Mouse (Mus musculus) forebrain, embryonic 15.5 days (tissue): ENCODE measurements around the gene Dnmt3a. TPM values are rescaled to one million over a fixed set of nuclear protein-coding genes. Genes with fewer than 3 reads are reported as not detected.

Source experiments
- ATAC-seq: fragments of 200-750 bp; cut with Nextera tagmentation; replicated peaks from 2 replicates; pipeline ENCODE4 v1.8.0; 2017; ENCODE audit warnings: mild to moderate bottlenecking, moderate TSS enrichment, moderate library complexity
- H3K27ac ChIP-seq: fragments of 300-500 bp; sonication (generic); replicated peaks from 2 replicates; pipeline ENCODE4 v1.5.1; 2015; ENCODE audit warnings: mild to moderate bottlenecking, inconsistent platforms
- H3K27me3 ChIP-seq: fragments of 300-500 bp; sonication (generic); 2 replicates; pipeline ENCODE4 v1.6.1; 2015; ENCODE audit warnings: inconsistent platforms
- H3K36me3 ChIP-seq: fragments of 300-500 bp; sonication (generic); 2 replicates; pipeline ENCODE4 v1.6.1; 2015; ENCODE audit warnings: mild to moderate bottlenecking, inconsistent platforms
- H3K4me1 ChIP-seq: fragments of 300-500 bp; sonication (generic); 2 replicates; pipeline ENCODE4 v1.6.1; 2015; ENCODE audit warnings: inconsistent platforms
- H3K4me2 ChIP-seq: fragments of 300-500 bp; sonication (generic); replicated peaks from 2 replicates; pipeline ENCODE4 v1.6.1; 2015; ENCODE audit warnings: mild to moderate bottlenecking, inconsistent platforms
- H3K4me3 ChIP-seq: fragments of 300-500 bp; sonication (generic); 2 replicates; pipeline ENCODE4 v1.5.1; 2015; ENCODE audit warnings: mild to moderate bottlenecking, inconsistent platforms
- H3K9ac ChIP-seq: fragments of 300-500 bp; sonication (generic); replicated peaks from 2 replicates; pipeline ENCODE4 v1.6.1; 2015; ENCODE audit warnings: mild to moderate bottlenecking, inconsistent platforms
- H3K9me3 ChIP-seq: fragments of 300-500 bp; sonication (generic); 2 replicates; pipeline ENCODE4 v1.6.1; 2016; ENCODE audit warnings: inconsistent platforms
- WGBS: fragments of 180-500 bp; shearing (Covaris S2); methylation state at CpG from one replicate; pipeline ENCODE4 v1.1.7; 2015; ENCODE audit warnings: mixed read lengths; 5-methylcytosine and 5-hydroxymethylcytosine counted together
- polyA plus RNA-seq: library from polyadenylated mRNA; unstranded; fragments of >200 nt; fragmentation: Nextera tagmentation; extraction: Ambion mirVana; gene quantifications from 2 replicates; pipeline ENCODE4 v1.2.1, GENCODE M21; 2015

Dnmt3a gene
- polyA plus RNA-seq, 1 experiment from 2014 or later, result 95.4 TPM

DNA sequence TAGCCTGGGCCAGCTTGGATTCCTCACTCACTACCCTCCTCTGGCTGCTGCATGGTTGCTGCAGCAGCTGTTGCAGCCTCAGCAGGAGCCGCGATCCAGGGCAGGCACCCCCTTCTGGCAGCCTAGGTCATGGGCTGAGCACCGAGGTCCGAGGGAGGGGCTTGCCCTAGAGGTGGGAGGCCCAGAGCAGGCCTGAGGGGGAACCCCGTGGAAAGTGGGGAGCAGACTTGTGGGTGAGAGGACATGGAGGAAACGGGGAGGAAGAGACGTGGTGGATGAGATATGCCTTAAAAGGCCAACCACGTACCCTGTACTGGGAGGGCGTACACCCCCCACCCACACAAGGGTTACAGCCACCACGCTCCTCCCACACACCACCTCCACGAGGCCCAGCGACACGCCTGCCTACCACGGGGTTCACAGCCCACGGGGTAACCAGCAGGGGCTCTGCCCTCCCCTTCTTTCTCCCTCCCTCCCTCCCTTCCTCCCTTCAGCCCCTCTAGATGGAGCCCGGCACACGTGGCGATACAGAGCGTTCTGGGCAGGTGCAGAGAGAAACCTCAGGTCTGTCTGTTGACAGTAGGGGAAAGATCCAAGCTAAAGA lies 65.2 kb downstream of the Dnmt3a start:
- 11% methylated on average over 19 of the region's 19 CpGs for WGBS
- Histone ChIP-seq H3K4me2 (no peak overlapping the region; the same call in 1 of the 2 replicates), H3K4me1 (peaks cover 27% of the 10 kb centered on the region), H3K27me3 (no peaks in the 10 kb centered on the region), H3K36me3 (no peaks in the 10 kb centered on the region; the same call in 1 of the 2 replicates), H3K9me3 (no peaks in the 10 kb centered on the region), H3K27ac (peak overlapping the region; percentile 29; the same call in 1 of the 2 replicates), H3K9ac (no peak overlapping the region), H3K4me3 (no peak overlapping the region)
- peak; percentile 44 for ATAC-seq

DNA sequence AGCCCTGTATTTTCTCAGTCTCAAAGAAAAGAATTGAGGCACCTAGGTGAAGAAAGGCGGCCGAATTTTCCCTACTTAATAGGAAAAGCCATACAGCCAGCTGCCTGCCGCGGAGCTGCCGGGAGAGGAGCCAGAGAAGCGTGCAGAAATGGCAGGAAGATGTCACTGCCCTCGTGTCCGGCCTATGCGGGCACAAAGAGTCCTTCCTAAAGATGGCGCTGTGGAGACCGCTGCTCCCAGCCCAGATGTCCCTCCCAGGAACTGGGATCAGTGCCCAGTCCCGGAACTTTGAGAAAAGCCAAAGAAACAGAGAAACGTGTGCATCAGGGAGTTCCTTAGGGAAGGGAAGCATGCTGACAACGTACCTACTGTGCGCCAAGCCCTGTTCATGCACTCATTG lies 65.8 kb downstream of the Dnmt3a start:
- peak; percentile 16; the same call in 1 of the 2 replicates for ATAC-seq
- Histone ChIP-seq H3K27ac (peak overlapping the region; percentile 31; the same call in 1 of the 2 replicates), H3K9ac (no peak overlapping the region)

DNA sequence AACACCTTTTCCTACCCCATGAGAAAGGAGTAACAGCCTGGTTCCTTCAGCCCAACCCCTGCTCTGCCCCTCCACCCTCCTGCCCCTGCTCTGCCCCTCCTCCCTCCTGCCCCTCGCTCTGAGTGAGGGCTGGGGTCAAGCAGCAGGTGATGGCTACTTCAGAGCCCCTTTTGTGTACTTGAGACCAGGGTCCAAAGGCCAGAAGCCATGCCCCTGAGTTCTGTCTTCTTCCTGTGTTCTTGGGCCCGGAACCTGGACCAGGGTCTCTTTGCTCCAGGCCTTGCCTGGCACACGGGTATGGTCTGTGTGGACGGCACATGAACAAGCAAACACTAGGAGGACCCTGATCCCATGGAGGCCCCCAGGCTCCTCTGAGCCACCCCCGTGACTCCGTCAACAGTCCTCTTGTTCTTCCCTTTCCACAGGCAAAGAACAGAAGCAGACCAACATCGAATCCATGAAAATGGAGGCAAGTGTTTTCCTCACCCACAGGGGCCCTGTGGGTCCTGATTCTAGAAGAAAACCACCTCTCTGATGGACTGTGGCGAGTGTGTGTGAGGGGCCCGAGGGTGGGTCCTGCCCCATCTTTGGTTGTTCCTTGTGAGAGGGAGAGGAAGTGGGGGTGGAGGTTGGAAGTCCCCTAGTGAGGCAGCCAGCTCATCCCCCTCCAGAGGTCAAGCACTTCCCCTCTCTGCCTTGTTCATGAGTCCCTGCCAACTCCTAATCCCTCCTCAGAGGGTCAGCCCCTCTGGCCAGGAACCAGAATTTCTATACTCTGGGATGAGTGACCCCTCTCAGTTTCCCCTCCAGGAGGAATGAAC lies 66.8 kb downstream of the Dnmt3a start:
- no peak for ATAC-seq
- H3K9ac ChIP-seq, result no peak overlapping the region
- H3K27ac ChIP-seq, result no peak overlapping the region

More for the DNA sequence above, 65.8 kb downstream of the Dnmt3a start:
- no peaks in the 10 kb centered on the region for H3K9me3 ChIP-seq
- H3K4me2 ChIP-seq, result peak overlapping the region; percentile 11; the same call in 1 of the 2 replicates
- H3K27me3 ChIP-seq, result no peaks in the 10 kb centered on the region
- peaks cover 21% of the 10 kb centered on the region for H3K4me1 ChIP-seq
- no peak overlapping the region for H3K4me3 ChIP-seq
- no peaks in the 10 kb centered on the region; the same call in 1 of the 2 replicates for H3K36me3 ChIP-seq
- WGBS, result 19% methylated on average over 15 of the region's 15 CpGs

DNA sequence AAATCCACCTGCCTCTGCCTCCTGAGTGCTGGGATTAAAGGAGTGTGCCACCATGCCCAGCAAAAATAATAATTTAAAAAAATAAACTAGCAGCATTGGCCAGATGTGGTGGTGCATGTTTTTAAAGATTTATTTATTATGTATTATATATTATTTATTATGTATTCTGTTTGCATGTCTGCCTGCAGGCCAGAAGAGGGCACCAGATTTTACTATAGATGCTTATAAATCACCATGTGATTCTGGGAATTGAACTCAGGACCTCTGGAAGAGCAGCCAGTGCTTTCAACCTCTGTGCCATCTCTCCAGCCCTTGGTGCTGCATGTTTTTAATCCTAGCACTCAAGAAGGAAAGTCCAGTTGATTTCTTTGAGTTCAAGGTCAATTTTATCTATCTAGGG lies 69.7 kb downstream of the Dnmt3a start:
- Histone ChIP-seq H3K9ac (no peak overlapping the region), H3K9me3 (no peaks in the 10 kb centered on the region), H3K4me1 (peaks cover 13% of the 10 kb centered on the region), H3K36me3 (no peaks in the 10 kb centered on the region; the same call in 1 of the 2 replicates), H3K4me2 (no peak overlapping the region), H3K27me3 (no peaks in the 10 kb centered on the region), H3K4me3 (no peak overlapping the region), H3K27ac (no peak overlapping the region)
- ATAC-seq, result no peak

More for the DNA sequence above, 66.8 kb downstream of the Dnmt3a start:
- H3K27me3 ChIP-seq, result no peaks in the 10 kb centered on the region
- H3K36me3 ChIP-seq, result no peaks in the 10 kb centered on the region; the same call in 1 of the 2 replicates
- H3K9me3 ChIP-seq, result no peaks in the 10 kb centered on the region
- H3K4me1 ChIP-seq, result peaks cover 18% of the 10 kb centered on the region
- 74% methylated on average over 9 of the region's 9 CpGs for WGBS
- no peak overlapping the region for H3K4me3 ChIP-seq
- H3K4me2 ChIP-seq, result no peak overlapping the region

DNA sequence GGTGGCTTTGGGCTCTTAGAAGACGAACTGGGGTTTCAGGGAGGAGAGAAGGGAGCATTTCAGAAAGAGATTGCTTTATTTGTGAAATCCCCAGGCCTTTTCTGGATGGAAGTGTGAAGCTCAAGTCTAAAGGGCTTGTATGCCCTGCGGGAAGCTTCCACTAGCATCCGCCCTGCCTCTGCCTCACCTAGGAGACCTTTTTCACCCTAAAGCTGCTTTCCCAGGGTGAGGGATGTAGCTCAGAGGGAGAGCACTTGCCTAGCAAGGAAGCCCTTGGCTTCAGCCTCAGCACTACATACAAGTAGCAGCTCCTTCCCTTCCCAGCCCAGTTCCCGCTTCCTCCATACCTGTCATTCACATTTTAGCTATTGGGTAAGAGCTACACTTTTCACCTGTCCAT lies 71.6 kb downstream of the Dnmt3a start:
- no peaks in the 10 kb centered on the region for H3K27me3 ChIP-seq
- no peak overlapping the region for H3K27ac ChIP-seq
- no peak overlapping the region for H3K9ac ChIP-seq
- no peaks in the 10 kb centered on the region for H3K9me3 ChIP-seq
- ATAC-seq, result no peak
- no peak overlapping the region for H3K4me2 ChIP-seq
- no peaks in the 10 kb centered on the region; the same call in 1 of the 2 replicates for H3K36me3 ChIP-seq
- no peaks in the 10 kb centered on the region for H3K4me1 ChIP-seq
- no peak overlapping the region for H3K4me3 ChIP-seq
- WGBS, result 88% methylated on average over 4 of the region's 4 CpGs

DNA sequence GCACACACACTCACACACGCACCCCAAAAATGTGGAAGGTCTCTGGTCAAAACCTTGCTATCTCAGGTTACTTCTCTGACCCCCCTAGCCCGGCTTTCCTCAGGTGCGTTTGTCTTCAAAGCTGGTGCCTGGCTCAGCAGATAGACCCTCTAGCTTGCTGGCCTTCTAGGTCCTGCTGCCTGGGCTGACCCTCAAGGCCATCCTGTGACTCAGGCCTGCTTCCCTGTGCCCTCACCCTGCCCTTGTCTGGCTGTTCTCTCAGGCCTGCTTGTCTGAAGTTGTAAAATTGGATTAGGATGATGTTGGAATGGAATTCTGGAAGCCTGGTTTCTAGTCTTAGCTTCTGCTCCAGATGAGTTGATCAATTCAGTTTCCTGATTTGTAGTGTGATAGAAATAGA lies 75.7 kb downstream of the Dnmt3a start:
- Histone ChIP-seq H3K4me2 (no peak overlapping the region), H3K9ac (no peak overlapping the region), H3K4me3 (no peak overlapping the region), H3K27ac (no peak overlapping the region), H3K4me1 (peaks cover 19% of the 10 kb centered on the region), H3K27me3 (no peaks in the 10 kb centered on the region), H3K9me3 (no peaks in the 10 kb centered on the region), H3K36me3 (no peaks in the 10 kb centered on the region)
- no peak for ATAC-seq
- 90% methylated on average over 3 of the region's 3 CpGs for WGBS

DNA sequence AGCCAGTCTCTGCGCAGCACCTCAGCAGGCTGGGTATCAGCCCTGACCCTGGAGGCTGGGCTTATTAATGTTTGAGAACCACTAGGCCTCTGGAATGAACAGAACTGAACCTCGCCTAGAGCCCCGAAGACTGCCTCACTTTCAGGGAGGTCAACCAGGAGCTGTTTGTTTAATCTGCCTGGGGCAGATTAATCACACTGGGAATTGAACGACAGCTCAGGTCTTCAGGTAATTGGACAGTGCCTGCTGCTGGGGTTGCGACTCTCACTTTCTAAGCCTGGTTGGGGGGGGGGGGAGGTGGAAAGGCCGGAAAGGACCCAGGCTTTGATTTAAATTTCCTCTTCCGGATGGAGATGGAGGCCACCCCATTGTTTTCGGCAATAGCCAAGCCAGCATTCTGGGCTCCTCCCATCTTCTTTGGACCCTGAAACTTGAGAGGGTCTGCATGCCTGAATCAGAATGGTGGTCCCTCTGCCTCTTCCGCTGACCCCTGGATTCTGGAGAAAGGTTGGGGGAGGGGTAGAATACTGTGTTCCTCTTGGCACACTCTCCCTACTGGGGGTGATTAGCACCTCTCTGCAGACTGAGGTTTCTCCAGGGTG lies 79.2 kb downstream of the Dnmt3a start:
- Histone ChIP-seq H3K27me3 (no peaks in the 10 kb centered on the region), H3K9ac (no peak overlapping the region), H3K4me1 (peaks cover 54% of the 10 kb centered on the region), H3K36me3 (no peaks in the 10 kb centered on the region), H3K4me2 (no peak overlapping the region), H3K27ac (no peak overlapping the region), H3K4me3 (no peak overlapping the region), H3K9me3 (no peaks in the 10 kb centered on the region)
- ATAC-seq, result no peak
- WGBS, result 16% methylated on average over 9 of the region's 9 CpGs

DNA sequence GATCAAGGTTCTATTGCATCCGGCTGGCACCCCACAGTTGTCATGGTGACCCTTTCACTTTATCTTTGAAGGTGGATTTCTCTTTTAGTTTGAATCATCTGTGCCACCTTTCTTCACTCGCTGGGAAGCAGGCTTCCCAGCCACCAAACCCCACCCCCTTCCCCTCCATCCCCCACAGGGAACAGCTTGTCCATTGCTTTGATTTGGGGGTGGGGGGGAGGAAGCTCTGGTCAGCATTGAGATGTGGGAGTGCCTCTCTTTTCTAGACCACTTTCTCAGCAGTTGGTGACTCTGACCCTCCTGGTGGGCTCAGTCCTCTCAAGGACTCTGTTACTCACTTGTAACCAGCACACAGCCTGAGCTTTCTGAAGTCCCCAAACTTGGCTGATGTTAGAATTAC lies 80.8 kb downstream of the Dnmt3a start:
- H3K4me1 ChIP-seq, result peaks cover 67% of the 10 kb centered on the region
- no peak overlapping the region for H3K4me3 ChIP-seq
- no peaks in the 10 kb centered on the region for H3K36me3 ChIP-seq
- no peaks in the 10 kb centered on the region for H3K27me3 ChIP-seq
- H3K9me3 ChIP-seq, result no peaks in the 10 kb centered on the region
- no peak overlapping the region for H3K4me2 ChIP-seq
- no peak for ATAC-seq
- WGBS, result 42% methylated on average over 2 of the region's 2 CpGs
- H3K9ac ChIP-seq, result no peak overlapping the region
- H3K27ac ChIP-seq, result peak overlapping the region; percentile 92

DNA sequence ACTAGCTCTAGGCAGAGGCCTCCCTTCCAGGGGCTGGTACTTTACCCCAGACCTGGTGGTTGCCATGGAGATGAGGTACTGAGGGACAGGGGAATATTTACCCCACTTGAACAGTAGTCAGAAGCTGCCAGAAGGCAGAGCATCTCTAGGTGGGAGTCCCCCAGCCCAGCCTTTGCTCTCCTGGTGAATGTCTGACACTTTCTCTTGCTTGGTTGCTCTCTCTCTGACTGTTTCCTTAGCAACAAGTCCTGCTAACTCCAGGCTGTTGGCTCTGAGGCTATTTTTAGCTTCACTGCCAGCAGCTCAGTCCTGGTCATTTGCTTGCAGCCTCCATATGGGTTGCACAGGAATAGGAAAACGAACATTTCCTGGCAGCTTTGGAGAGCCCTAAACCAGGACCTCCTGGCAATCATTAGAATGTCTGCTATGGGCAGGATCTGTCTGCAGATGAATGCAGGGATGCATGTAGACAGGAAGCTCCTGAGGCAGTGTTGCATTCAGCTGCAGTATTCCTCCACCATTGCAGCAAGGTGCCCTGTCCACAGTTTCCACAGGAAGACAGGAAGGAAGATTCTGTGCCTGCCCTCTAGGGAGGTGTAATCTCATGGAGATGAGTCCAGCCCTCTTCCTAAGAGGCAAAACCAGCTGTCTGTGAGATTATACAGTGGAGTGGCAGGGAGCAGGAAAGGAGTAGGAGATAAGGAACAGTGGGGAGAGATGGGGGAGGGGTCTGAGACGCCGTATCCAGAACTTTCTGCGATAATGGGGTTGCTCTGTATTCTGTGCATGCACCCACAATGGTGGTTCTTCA lies 81.9 kb downstream of the Dnmt3a start:
- no peak overlapping the region for H3K9ac ChIP-seq
- H3K36me3 ChIP-seq, result no peaks in the 10 kb centered on the region

DNA sequence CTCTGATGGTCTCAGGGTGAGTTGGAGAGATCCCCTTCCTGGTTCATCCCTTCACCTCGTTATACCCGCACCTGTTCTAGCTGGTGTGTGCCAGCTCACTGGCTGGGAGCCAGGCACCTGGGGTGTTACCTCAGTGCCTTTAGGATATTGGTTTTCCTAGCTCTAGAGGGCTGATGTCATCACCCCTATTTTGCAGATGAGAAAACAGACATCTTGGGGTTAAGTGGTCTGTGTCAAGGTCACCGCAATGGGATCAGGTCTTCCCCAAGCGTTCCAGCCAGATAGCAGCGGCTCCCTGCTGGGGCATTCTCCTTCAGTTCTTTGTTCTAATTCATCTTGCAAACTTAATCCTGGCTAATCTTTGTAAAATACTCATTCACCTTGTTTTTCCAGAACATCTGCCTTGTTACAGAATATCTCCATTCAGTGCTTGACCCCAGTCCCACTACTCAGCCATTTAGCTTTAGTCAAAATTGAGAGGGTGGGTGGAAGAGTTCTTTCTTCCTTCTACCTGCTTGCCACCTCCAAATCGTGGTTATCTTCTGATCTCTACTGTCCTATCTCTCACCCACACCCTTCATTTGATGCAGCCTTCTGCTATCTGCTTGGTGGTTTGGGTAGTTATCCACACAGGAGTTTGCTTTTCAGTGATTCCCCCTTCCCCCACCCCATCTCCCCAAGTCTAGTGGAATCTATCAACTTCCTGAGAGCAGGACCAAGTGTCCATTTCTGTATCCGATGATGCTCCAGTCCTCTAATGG lies 84.2 kb downstream of the Dnmt3a start:
- H3K9me3 ChIP-seq, result no peaks in the 10 kb centered on the region
- H3K36me3 ChIP-seq, result no peaks in the 10 kb centered on the region
- no peak for ATAC-seq
- H3K9ac ChIP-seq, result no peak overlapping the region
- no peak overlapping the region for H3K4me2 ChIP-seq
- 20% methylated on average over 7 of the region's 7 CpGs for WGBS
- no peaks in the 10 kb centered on the region for H3K27me3 ChIP-seq
- H3K4me1 ChIP-seq, result peaks cover 90% of the 10 kb centered on the region
- no peak overlapping the region for H3K4me3 ChIP-seq
- peak overlapping the region; percentile 92 for H3K27ac ChIP-seq

More for the DNA sequence above, 81.9 kb downstream of the Dnmt3a start:
- WGBS, result 32% methylated on average over 4 of the region's 4 CpGs
- Histone ChIP-seq H3K27me3 (no peaks in the 10 kb centered on the region), H3K4me3 (no peak overlapping the region), H3K27ac (peak overlapping the region; percentile 92), H3K4me2 (0 out of 2 replicates have a peak overlapping the region, but pooled peaks have one; percentile 4), H3K4me1 (peaks cover 78% of the 10 kb centered on the region), H3K9me3 (no peaks in the 10 kb centered on the region)
- peak; percentile 72 for ATAC-seq
